Mouse (Mus musculus) thymus, postnatal 0 days (tissue): Measurements from ENCODE around the gene Cartpt. TPM values are rescaled to one million over a fixed set of nuclear protein-coding genes. Genes with fewer than 3 reads are reported as not detected.
"Not testable (repeated sequence)": the region's sequence is repeated elsewhere in the genome, so short reads cannot be mapped to it uniquely, and the experiment has no call there.

Experiments
- DNase-seq: peaks from one replicate; pipeline ENCODE4 v3.0.0-alpha.2; 2015; ENCODE audit warnings: low spot score
- polyA plus RNA-seq: library from polyadenylated mRNA; unstranded; fragments of >200 nt; fragmentation: Nextera tagmentation; extraction: Ambion mirVana; gene quantifications from 2 replicates; pipeline ENCODE4 v1.2.1, GENCODE M21; 2015

Gene Cartpt
- polyA plus RNA-seq, 1 experiment from 2014 or later, result 0.29 TPM

- no peak for DNase-seq
Observed at GRCm38 (mm10) chr13:99857336-99857735, 43.6 kb downstream of the Cartpt start.

GRCm38 (mm10) chr13:99855229-99855628, 45.7 kb downstream of the Cartpt start:
- no peak for DNase-seq

DNA sequence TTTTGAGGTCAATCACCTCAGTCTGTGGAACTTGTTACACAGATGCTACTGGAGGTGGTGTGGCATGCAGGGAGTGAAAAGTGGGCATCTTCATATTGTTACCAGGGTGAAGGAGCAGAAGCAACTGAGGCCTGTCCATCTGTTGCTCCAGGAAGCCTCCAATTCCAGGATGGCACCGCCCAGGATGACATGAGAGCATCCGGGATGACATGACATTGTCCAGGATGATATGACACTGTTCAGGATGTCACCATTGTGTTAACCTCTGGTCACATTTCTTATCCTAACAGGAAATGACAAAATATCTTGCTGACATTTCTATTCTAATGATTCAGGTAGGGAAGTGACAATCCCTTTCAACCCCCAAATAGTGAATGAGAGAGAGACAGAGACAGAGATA, 47.8 kb downstream of the Cartpt start:
- DNase-seq, result no peak

- not testable (repeated sequence) for DNase-seq
Observed at GRCm38 (mm10) chr13:99852416-99852815, 48.5 kb downstream of the Cartpt start.

- DNase-seq, result no peak
Observed at GRCm38 (mm10) chr13:99851026-99851425, 49.9 kb downstream of the Cartpt start.

- no peak for DNase-seq
Observed at GRCm38 (mm10) chr13:99849597-99849996, 51.3 kb downstream of the Cartpt start.

Other genes with a start within 250 kb of the Cartpt start
- gene Mccc2, start 114.5 kb upstream of the Cartpt start, polyA plus RNA-seq, result 16.2 and 18.5 TPM in 2 replicates
- 27.5 and 33.0 TPM in 2 replicates for gene Bdp1, start 203.0 kb upstream of the Cartpt start, polyA plus RNA-seq
- gene Serf1, start 206.9 kb upstream of the Cartpt start, polyA plus RNA-seq, result 40.5 and 48.2 TPM in 2 replicates
- 44.8 and 54.4 TPM in 2 replicates for gene Smn1, start 223.8 kb upstream of the Cartpt start, polyA plus RNA-seq